Mouse (Mus musculus): ENCODE results near the gene Dohh.

Dohh gene

GRCm38 (mm10) chr10:81418216-81419070 is 34.2 kb downstream of the Dohh start:
- DNase-seq (ENCODE audit: low read depth), result no peak

- no peak for DNase-seq (ENCODE audit: low read depth)
Observed at GRCm38 (mm10) chr10:81419111-81419928, 35.1 kb downstream of the Dohh start.

GRCm38 (mm10) chr10:81420191-81420767 is 36.1 kb downstream of the Dohh start:
- no peak for DNase-seq (ENCODE audit: low read depth)

- DNase-seq (ENCODE audit: low read depth), result no peak
Observed at GRCm38 (mm10) chr10:81421041-81421796, 37.0 kb downstream of the Dohh start.

GRCm38 (mm10) chr10:81421797-81422100 is 37.5 kb downstream of the Dohh start:
- DNase-seq (ENCODE audit: low read depth), result no peak

GRCm38 (mm10) chr10:81422191-81422590 is 38.0 kb downstream of the Dohh start:
- no peak for DNase-seq (ENCODE audit: low read depth)

- DNase-seq (ENCODE audit: low read depth), result no peak
Observed at GRCm38 (mm10) chr10:81422661-81423217, 38.5 kb downstream of the Dohh start.

GRCm38 (mm10) chr10:81423476-81424245 is 39.4 kb downstream of the Dohh start:
- no peak for DNase-seq (ENCODE audit: low read depth)

GRCm38 (mm10) chr10:81424246-81425051 is 40.2 kb downstream of the Dohh start:
- no peak for DNase-seq (ENCODE audit: low read depth)

- no peak for DNase-seq (ENCODE audit: low read depth)
Observed at GRCm38 (mm10) chr10:81425236-81425850, 41.1 kb downstream of the Dohh start.

GRCm38 (mm10) chr10:81426081-81426671 is 41.9 kb downstream of the Dohh start:
- DNase-seq (ENCODE audit: low read depth), result no peak

GRCm38 (mm10) chr10:81426897-81427296 is 42.7 kb downstream of the Dohh start:
- no peak for DNase-seq (ENCODE audit: low read depth)

- DNase-seq (ENCODE audit: low read depth), result no peak
Observed at GRCm38 (mm10) chr10:81427327-81427726, 43.1 kb downstream of the Dohh start.

GRCm38 (mm10) chr10:81427804-81428506 is 43.7 kb downstream of the Dohh start:
- DNase-seq (ENCODE audit: low read depth), result no peak

- no peak for DNase-seq (ENCODE audit: low read depth)
Observed at GRCm38 (mm10) chr10:81428507-81428870, 44.3 kb downstream of the Dohh start.

- no peak for DNase-seq (ENCODE audit: low read depth)
Observed at GRCm38 (mm10) chr10:81429092-81429491, 44.9 kb downstream of the Dohh start.

GRCm38 (mm10) chr10:81429605-81430061 is 45.4 kb downstream of the Dohh start:
- peak; percentile 78 for DNase-seq (ENCODE audit: low read depth)

GRCm38 (mm10) chr10:81430141-81430830 is 46.1 kb downstream of the Dohh start:
- DNase-seq (ENCODE audit: low read depth), result peak; percentile 87
